Mouse (Mus musculus) hindbrain, embryonic 16.5 days (tissue): Measurements from ENCODE around the gene Idua. TPM values are rescaled to one million over a fixed set of nuclear protein-coding genes. Genes with fewer than 3 reads are reported as not detected.

Experiments
- ATAC-seq: fragments of 200-750 bp; cut with Nextera tagmentation; 2 replicates; pipeline ENCODE4 v1.8.0; 2017; ENCODE audit warnings: moderate TSS enrichment, moderate library complexity
- H3K27ac ChIP-seq: fragments of 300-500 bp; sonication (generic); 2 replicates; pipeline ENCODE4 v1.5.1; 2014; ENCODE audit warnings: low read depth, mild to moderate bottlenecking, control low read depth, low read length, moderate library complexity
- H3K27me3 ChIP-seq: fragments of 300-500 bp; sonication (generic); replicated peaks from 2 replicates; pipeline ENCODE4 v1.6.1; 2014; ENCODE audit warnings: low read length; ENCODE audit not compliant: control insufficient read depth, insufficient read depth
- H3K36me3 ChIP-seq: fragments of 300-500 bp; sonication (generic); 2 replicates; pipeline ENCODE4 v1.6.1; 2014; ENCODE audit warnings: mild to moderate bottlenecking, low read length, moderate library complexity, mixed read lengths; ENCODE audit not compliant: control insufficient read depth, insufficient read depth
- H3K4me1 ChIP-seq: fragments of 300-500 bp; sonication (generic); 2 replicates; pipeline ENCODE4 v1.6.1; 2014; ENCODE audit warnings: low read depth, low read length; ENCODE audit not compliant: control insufficient read depth, insufficient read depth
- H3K4me2 ChIP-seq: fragments of 300-500 bp; sonication (generic); 2 replicates; pipeline ENCODE4 v1.6.1; 2014; ENCODE audit warnings: mild to moderate bottlenecking, low read length, control low read depth, moderate library complexity
- H3K4me3 ChIP-seq: fragments of 300-500 bp; sonication (generic); 2 replicates; pipeline ENCODE4 v1.5.1; 2014; ENCODE audit warnings: mild to moderate bottlenecking, low read length, control low read depth, moderate library complexity
- H3K9ac ChIP-seq: fragments of 300-500 bp; sonication (generic); 2 replicates; pipeline ENCODE4 v1.6.1; 2014; ENCODE audit warnings: low read depth, mild to moderate bottlenecking, control low read depth, low read length, moderate library complexity
- H3K9me3 ChIP-seq: fragments of 300-500 bp; sonication (generic); 2 replicates; pipeline ENCODE4 v1.6.1; 2014; ENCODE audit warnings: mild to moderate bottlenecking, low read length, moderate library complexity; ENCODE audit not compliant: control insufficient read depth
- WGBS: fragments of 180-500 bp; shearing (Covaris S2); extraction: QIAGEN DNeasy Blood & Tissue Kit; methylation state at CpG from one replicate; pipeline ENCODE4 v1.1.7; 2014; 5-methylcytosine and 5-hydroxymethylcytosine counted together
- polyA plus RNA-seq: library from polyadenylated mRNA; unstranded; fragments of >200 nt; fragmentation: Nextera tagmentation; extraction: Ambion mirVana; gene quantifications from 2 replicates; pipeline ENCODE4 v1.2.1, GENCODE M21; 2015

Gene Idua
- polyA plus RNA-seq, 1 experiment from 2014 or later: 13.7 TPM

- 100% methylated on average over 1 of the region's 1 CpGs for WGBS
- H3K27ac ChIP-seq: no peak overlapping the region
- no peak overlapping the region for H3K4me3 ChIP-seq
- H3K27me3 ChIP-seq: no peaks in the 10 kb centered on the region
- 0 out of 2 replicates have a peak, but pooled peaks cover 3% of the 10 kb centered on the region for H3K36me3 ChIP-seq
- H3K9ac ChIP-seq: no peak overlapping the region
- no peaks in the 10 kb centered on the region for H3K9me3 ChIP-seq
- ATAC-seq: no peak
- H3K4me2 ChIP-seq: no peak overlapping the region
- H3K4me1 ChIP-seq: no peaks in the 10 kb centered on the region
These were observed 48.3 kb downstream of the Idua start for GRCm38 (mm10) chr5:108708419-108708818.

- 67% methylated on average over 6 of the region's 6 CpGs for WGBS
- Histone ChIP-seq H3K27ac (no peak overlapping the region), H3K27me3 (no peaks in the 10 kb centered on the region), H3K4me2 (no peak overlapping the region), H3K9ac (no peak overlapping the region), H3K36me3 (0 out of 2 replicates have a peak, but pooled peaks cover 3% of the 10 kb centered on the region), H3K4me3 (no peak overlapping the region), H3K9me3 (no peaks in the 10 kb centered on the region), H3K4me1 (no peaks in the 10 kb centered on the region; the same call in none of the 2 replicates)
- ATAC-seq: no peak
These were observed 49.0 kb downstream of the Idua start for GRCm38 (mm10) chr5:108708981-108709731.

- Histone ChIP-seq H3K4me2 (no peak overlapping the region), H3K9me3 (no peaks in the 10 kb centered on the region), H3K9ac (no peak overlapping the region), H3K36me3 (no peaks in the 10 kb centered on the region), H3K27ac (no peak overlapping the region), H3K4me3 (no peak overlapping the region), H3K27me3 (no peaks in the 10 kb centered on the region), H3K4me1 (no peaks in the 10 kb centered on the region; the same call in none of the 2 replicates)
- no peak for ATAC-seq
- 71% methylated on average over 6 of the region's 6 CpGs for WGBS
These were observed 51.8 kb downstream of the Idua start for GRCm38 (mm10) chr5:108711968-108712367.

GRCm38 (mm10) chr5:108713096-108713495, 53.0 kb downstream of the Idua start:
- H3K4me2 ChIP-seq: no peak overlapping the region
- no peaks in the 10 kb centered on the region for H3K9me3 ChIP-seq
- ATAC-seq: no peak
- H3K27me3 ChIP-seq: no peaks in the 10 kb centered on the region
- H3K27ac ChIP-seq: no peak overlapping the region
- WGBS: 84% methylated on average over 2 of the region's 2 CpGs
- no peak overlapping the region for H3K9ac ChIP-seq
- no peak overlapping the region for H3K4me3 ChIP-seq
- H3K36me3 ChIP-seq: no peaks in the 10 kb centered on the region
- H3K4me1 ChIP-seq: no peaks in the 10 kb centered on the region; the same call in none of the 2 replicates

GRCm38 (mm10) chr5:108713691-108714090, 53.6 kb downstream of the Idua start:
- no peaks in the 10 kb centered on the region; the same call in none of the 2 replicates for H3K4me1 ChIP-seq
- H3K27ac ChIP-seq: no peak overlapping the region; the same call in 1 of the 2 replicates
- ATAC-seq: peak; percentile 26
- H3K4me2 ChIP-seq: no peak overlapping the region
- no peaks in the 10 kb centered on the region for H3K9me3 ChIP-seq
- no peaks in the 10 kb centered on the region for H3K27me3 ChIP-seq
- no peak overlapping the region for H3K9ac ChIP-seq
- no peak overlapping the region for H3K4me3 ChIP-seq
- no peaks in the 10 kb centered on the region for H3K36me3 ChIP-seq

GRCm38 (mm10) chr5:108714149-108714548, 54.0 kb downstream of the Idua start:
- H3K4me1 ChIP-seq: no peaks in the 10 kb centered on the region; the same call in none of the 2 replicates
- no peaks in the 10 kb centered on the region for H3K9me3 ChIP-seq
- H3K4me2 ChIP-seq: no peak overlapping the region
- no peaks in the 10 kb centered on the region for H3K36me3 ChIP-seq
- no peak overlapping the region for H3K4me3 ChIP-seq
- no peak overlapping the region for H3K9ac ChIP-seq
- H3K27me3 ChIP-seq: no peaks in the 10 kb centered on the region
- H3K27ac ChIP-seq: no peak overlapping the region; the same call in 1 of the 2 replicates
- WGBS: 59% methylated on average over 6 of the region's 6 CpGs
- ATAC-seq: peak; percentile 91

- no peak for ATAC-seq
- 83% methylated on average over 1 of the region's 1 CpGs for WGBS
- H3K9me3 ChIP-seq: no peaks in the 10 kb centered on the region
- H3K4me1 ChIP-seq: no peaks in the 10 kb centered on the region; the same call in none of the 2 replicates
- H3K4me2 ChIP-seq: no peak overlapping the region
- no peak overlapping the region for H3K27ac ChIP-seq
- H3K9ac ChIP-seq: no peak overlapping the region
- no peaks in the 10 kb centered on the region for H3K36me3 ChIP-seq
- no peaks in the 10 kb centered on the region for H3K27me3 ChIP-seq
- no peak overlapping the region for H3K4me3 ChIP-seq
These were observed 55.8 kb downstream of the Idua start for GRCm38 (mm10) chr5:108715974-108716373.

- peak; percentile 25; the same call in 1 of the 2 replicates for ATAC-seq
- no peak overlapping the region for H3K9ac ChIP-seq
- no peaks in the 10 kb centered on the region for H3K36me3 ChIP-seq
- no peak overlapping the region for H3K4me2 ChIP-seq
- no peak overlapping the region for H3K4me3 ChIP-seq
- no peaks in the 10 kb centered on the region; the same call in none of the 2 replicates for H3K4me1 ChIP-seq
- H3K27me3 ChIP-seq: no peaks in the 10 kb centered on the region
- no peak overlapping the region for H3K27ac ChIP-seq
- H3K9me3 ChIP-seq: no peaks in the 10 kb centered on the region
- 27% methylated on average over 4 of the region's 4 CpGs for WGBS
These were observed 57.9 kb downstream of the Idua start for GRCm38 (mm10) chr5:108718051-108718450.

- H3K4me1 ChIP-seq: no peaks in the 10 kb centered on the region
- no peaks in the 10 kb centered on the region for H3K27me3 ChIP-seq
- H3K36me3 ChIP-seq: no peaks in the 10 kb centered on the region
- H3K9ac ChIP-seq: no peak overlapping the region
- WGBS: 70% methylated on average over 7 of the region's 7 CpGs
- H3K27ac ChIP-seq: no peak overlapping the region
- no peak overlapping the region for H3K4me2 ChIP-seq
- H3K4me3 ChIP-seq: no peak overlapping the region
- no peak for ATAC-seq
- H3K9me3 ChIP-seq: no peaks in the 10 kb centered on the region
These were observed 59.6 kb downstream of the Idua start for GRCm38 (mm10) chr5:108719761-108720160.
